Mouse (Mus musculus): ENCODE data around the gene Bmp5. TPM values are rescaled to one million over a fixed set of nuclear protein-coding genes. Genes with fewer than 3 reads are reported as not detected.
"Not testable (repeated sequence)": the region's sequence is repeated elsewhere in the genome, so short reads cannot be mapped to it uniquely, and the experiment has no call there.

Gene Bmp5
- total and polyA plus RNA-seq, 3 experiments: not detected

DNA sequence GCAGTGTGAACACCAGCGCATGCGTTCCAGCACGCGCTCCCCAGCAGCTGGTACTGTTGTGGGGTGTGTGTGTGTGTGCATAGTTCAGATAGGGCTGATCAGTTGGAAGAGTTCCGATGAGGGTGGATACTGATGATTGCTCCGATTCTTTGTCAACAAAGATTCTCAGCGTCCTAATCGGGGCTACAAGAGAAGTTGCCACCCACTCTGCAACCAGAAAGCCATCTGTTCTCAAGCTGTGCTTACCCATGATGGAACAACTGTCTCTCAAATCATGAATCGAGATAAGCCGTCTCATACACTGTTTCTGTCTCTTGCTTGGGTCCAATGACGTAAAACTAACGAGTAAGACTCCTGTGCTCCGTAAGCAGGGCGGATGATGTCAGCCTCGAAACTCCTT, 12.0 kb downstream of the Bmp5 start:
- H3K27me3 ChIP-seq (replicated peaks): no peaks in the 10 kb centered on the region
- H3K36me3 ChIP-seq (replicated peaks in 1 of 2; ENCODE audit: control insufficient read depth in 1 of 2, insufficient read depth in 1 of 2, low read length in 1 of 2): no peaks in the 10 kb centered on the region
- H3K9me3 ChIP-seq (replicated peaks; ENCODE audit: low read length): no peaks in the 10 kb centered on the region
- H3K9ac ChIP-seq (ENCODE audit: insufficient read depth, low read depth): no peak overlapping the region
- H3K4me2 ChIP-seq (ENCODE audit: insufficient read depth, low read depth, poor library complexity, severe bottlenecking): no peak overlapping the region
- peaks cover 2% of the 10 kb centered on the region in 2 experiments; a peak in 3 of 4 replicates for H3K4me1 ChIP-seq (ENCODE audit: control insufficient read depth in 1 of 2, insufficient read depth in 2 of 2)
- in situ Hi-C loops (cut with MboI; ENCODE audit: low pct_ligation_motif_present, low pct_unique_long_range_greater_than_20kb, low sequenced_read_pairs): no loop called here
- TF ChIP-seq BHLHE40 (IDR thresholded peaks at IDR 0.05; ENCODE audit: low read depth, low read length) (no peak), USF2 (conservative IDR thresholded peaks at IDR 0.05; ENCODE audit: low read depth, low read length) (no peak)
- H3K79me2 ChIP-seq (replicated peaks; ENCODE audit: control insufficient read depth, extremely low read depth, insufficient read depth, poor library complexity, severe bottlenecking): no peaks in the 10 kb centered on the region
- no peak overlapping the region for H3K27ac ChIP-seq (ENCODE audit: insufficient read depth, low read depth)
- H3K4me3 ChIP-seq (replicated peaks in 1 of 3; ENCODE audit: low read depth in 2 of 3, low read length in 2 of 3, poor library complexity in 1 of 3): no peak overlapping the region
- dilution Hi-C loops (cut with MboI; ENCODE audit: extremely low pct_ligation_motif_present, extremely low pct_unique_long_range_greater_than_20kb, low sequenced_read_pairs): no loop called here
- no peak for DNase-seq (ENCODE audit: extremely low read depth)

DNA sequence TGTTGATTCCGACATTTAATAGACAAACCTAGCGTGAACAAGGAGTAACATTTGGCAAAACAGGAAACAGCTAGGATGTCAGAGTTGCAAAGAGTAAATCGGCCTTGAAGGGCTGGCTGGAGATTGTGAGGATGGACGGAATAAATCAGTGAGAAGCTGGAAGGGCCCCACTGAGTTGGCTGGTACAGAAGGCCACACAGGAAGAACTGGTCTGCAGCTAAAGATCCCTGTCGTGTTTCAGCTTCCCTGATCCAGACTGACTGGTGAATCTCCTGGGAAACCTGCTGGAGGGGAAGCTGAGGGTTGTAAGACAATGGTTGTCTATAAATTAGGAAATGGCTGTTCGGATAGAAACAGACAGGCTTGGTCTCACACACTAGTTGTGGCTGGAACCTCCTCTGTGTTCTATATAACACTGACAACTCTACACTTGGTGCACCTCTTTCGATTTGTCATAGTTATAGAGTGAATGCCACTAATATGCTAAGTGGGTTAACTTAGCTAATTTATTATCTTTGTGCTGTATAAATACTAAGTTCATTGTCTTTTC, 14.8 kb downstream of the Bmp5 start:
- dilution Hi-C loops (cut with MboI; ENCODE audit: extremely low pct_ligation_motif_present, extremely low pct_unique_long_range_greater_than_20kb, low sequenced_read_pairs) (no loop called here), in situ Hi-C loops (cut with MboI; ENCODE audit: low pct_ligation_motif_present, low pct_unique_long_range_greater_than_20kb, low sequenced_read_pairs) (no loop called here)
- H3K4me2 ChIP-seq (ENCODE audit: insufficient read depth, low read depth, poor library complexity, severe bottlenecking): no peak overlapping the region
- no peaks in the 10 kb centered on the region for H3K79me2 ChIP-seq (replicated peaks; ENCODE audit: control insufficient read depth, extremely low read depth, insufficient read depth, poor library complexity, severe bottlenecking)
- no peaks in the 10 kb centered on the region for H3K27me3 ChIP-seq (replicated peaks)
- H3K9me3 ChIP-seq (replicated peaks; ENCODE audit: low read length): no peaks in the 10 kb centered on the region
- no peak overlapping the region for H3K27ac ChIP-seq (ENCODE audit: insufficient read depth, low read depth)
- no peak for DNase-seq (ENCODE audit: extremely low read depth)
- H3K4me3 ChIP-seq (replicated peaks in 1 of 3; ENCODE audit: low read depth in 2 of 3, low read length in 2 of 3, poor library complexity in 1 of 3): no peak overlapping the region
- no peaks in the 10 kb centered on the region for H3K36me3 ChIP-seq (replicated peaks in 1 of 2; ENCODE audit: control insufficient read depth in 1 of 2, insufficient read depth in 1 of 2, low read length in 1 of 2)
- H3K9ac ChIP-seq (ENCODE audit: insufficient read depth, low read depth): no peak overlapping the region
- TF ChIP-seq PAX5 (IDR thresholded peaks at IDR 0.05; ENCODE audit: low read length): no peak
- H3K4me1 ChIP-seq (ENCODE audit: control insufficient read depth in 1 of 2, insufficient read depth in 2 of 2): peaks cover 0 to 2% of the 10 kb centered on the region in 2 experiments; a peak in 1 of 4 replicates

GRCm38 (mm10) chr9:75804940-75805339, 29.8 kb downstream of the Bmp5 start:
- in situ Hi-C loops (cut with MboI; ENCODE audit: low pct_ligation_motif_present, low pct_unique_long_range_greater_than_20kb, low sequenced_read_pairs) (no loop called here), dilution Hi-C loops (cut with MboI; ENCODE audit: extremely low pct_ligation_motif_present, extremely low pct_unique_long_range_greater_than_20kb, low sequenced_read_pairs) (no loop called here)
- Histone ChIP-seq H3K9me3 (replicated peaks; ENCODE audit: low read length) (no peaks in the 10 kb centered on the region), H3K27ac (ENCODE audit: insufficient read depth, low read depth) (no peak overlapping the region), H3K9ac (ENCODE audit: insufficient read depth, low read depth) (no peak overlapping the region), H3K4me1 (ENCODE audit: control insufficient read depth in 1 of 2, insufficient read depth in 2 of 2) (0 out of 4 replicates have a peak, but pooled peaks cover 0 to 2% of the 10 kb centered on the region in 2 experiments), H3K27me3 (replicated peaks) (no peaks in the 10 kb centered on the region), H3K4me2 (ENCODE audit: insufficient read depth, low read depth, poor library complexity, severe bottlenecking) (no peak overlapping the region), H3K4me3 (replicated peaks in 1 of 3; ENCODE audit: low read depth in 2 of 3, low read length in 2 of 3, poor library complexity in 1 of 3) (no peak overlapping the region), H3K79me2 (replicated peaks; ENCODE audit: control insufficient read depth, extremely low read depth, insufficient read depth, poor library complexity, severe bottlenecking) (no peaks in the 10 kb centered on the region), H3K36me3 (replicated peaks in 1 of 2; ENCODE audit: control insufficient read depth in 1 of 2, insufficient read depth in 1 of 2, low read length in 1 of 2) (no peaks in the 10 kb centered on the region)
- DNase-seq (ENCODE audit: extremely low read depth): peak; percentile 48
- TF ChIP-seq RAD21 (IDR thresholded peaks at IDR 0.05; ENCODE audit: low read depth, low read length) (no peak), MAZ (IDR thresholded peaks at IDR 0.05; ENCODE audit: low read depth, low read length) (no peak), BHLHE40 (IDR thresholded peaks at IDR 0.05; ENCODE audit: low read depth, low read length) (peak; percentile 38; the same call in 1 of the 2 replicates), EP300 (IDR thresholded peaks at IDR 0.05; ENCODE audit: low read length) (no peak)

GRCm38 (mm10) chr9:75808179-75808578, 33.0 kb downstream of the Bmp5 start:
- H3K27me3 ChIP-seq (replicated peaks); in situ Hi-C loops (cut with MboI; ENCODE audit: low pct_ligation_motif_present, low pct_unique_long_range_greater_than_20kb, low sequenced_read_pairs); H3K9ac ChIP-seq (ENCODE audit: insufficient read depth, low read depth); DNase-seq (ENCODE audit: extremely low read depth); H3K27ac ChIP-seq (ENCODE audit: insufficient read depth, low read depth); H3K9me3 ChIP-seq (replicated peaks; ENCODE audit: low read length); H3K4me1 ChIP-seq (ENCODE audit: control insufficient read depth in 1 of 2, insufficient read depth in 2 of 2); H3K4me2 ChIP-seq (ENCODE audit: insufficient read depth, low read depth, poor library complexity, severe bottlenecking); H3K4me3 ChIP-seq (replicated peaks in 1 of 3; ENCODE audit: low read depth in 2 of 3, low read length in 2 of 3, poor library complexity in 1 of 3); dilution Hi-C loops (cut with MboI; ENCODE audit: extremely low pct_ligation_motif_present, extremely low pct_unique_long_range_greater_than_20kb, low sequenced_read_pairs); H3K79me2 ChIP-seq (replicated peaks; ENCODE audit: control insufficient read depth, extremely low read depth, insufficient read depth, poor library complexity, severe bottlenecking); H3K36me3 ChIP-seq (replicated peaks in 1 of 2; ENCODE audit: control insufficient read depth in 1 of 2, insufficient read depth in 1 of 2, low read length in 1 of 2): not testable (repeated sequence)

Measured in CH12.LX (cell line).